Mouse (Mus musculus): ENCODE measurements around the gene C77080.

DNA sequence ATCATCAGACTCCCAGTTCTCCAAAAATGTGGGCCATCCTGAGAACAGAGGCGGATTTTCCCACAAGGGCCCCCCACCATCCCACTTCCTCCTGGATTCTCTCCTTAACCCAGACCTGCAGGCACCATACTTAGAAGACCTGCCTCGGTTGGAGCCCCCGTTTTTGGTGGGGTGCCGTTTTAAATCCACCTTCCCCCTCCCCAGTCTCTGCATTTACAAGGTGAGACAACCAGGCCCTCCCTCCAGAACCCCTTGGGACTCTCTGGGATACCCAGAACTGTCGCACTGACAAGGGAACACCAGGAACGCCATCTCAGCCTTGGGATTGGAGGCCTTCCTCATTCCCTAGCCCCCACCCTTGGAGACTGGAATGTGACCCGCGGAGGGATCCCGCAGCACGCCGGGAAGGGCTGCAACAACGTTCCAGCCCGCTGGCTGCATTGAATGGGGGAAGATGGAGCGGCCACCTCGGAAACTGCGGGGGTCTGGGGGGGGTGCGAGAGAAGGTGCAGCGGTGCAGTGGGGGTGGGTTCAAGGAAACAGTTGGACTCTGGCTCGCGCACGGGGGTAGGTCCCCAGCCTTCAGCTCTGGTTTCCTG lies 23.3 kb downstream of the C77080 start:
- no peak for TF ChIP-seq POLR2A (IDR thresholded peaks at IDR 0.05; ENCODE audit: borderline replicate concordance, insufficient read depth, low read length)
- no peak for TF ChIP-seq CTCF (IDR thresholded peaks at IDR 0.05; ENCODE audit: borderline replicate concordance, insufficient read depth, low read depth, low read length)
